Mouse (Mus musculus) kidney, embryonic 16.5 days (tissue): ENCODE measurements around the gene Eng. TPM values are rescaled to one million over a fixed set of nuclear protein-coding genes. Genes with fewer than 3 reads are reported as not detected.

Experiments
- ATAC-seq: fragments of 200-750 bp; cut with Nextera tagmentation; 2 replicates; pipeline ENCODE4 v1.8.0; 2017; ENCODE audit warnings: moderate TSS enrichment; ENCODE audit not compliant: low FRiP score, low TSS enrichment
- H3K27ac ChIP-seq: fragments of 300-500 bp; sonication (generic); 2 replicates; pipeline ENCODE4 v1.5.1; 2014; ENCODE audit warnings: low read length
- H3K27me3 ChIP-seq: fragments of 300-500 bp; sonication (generic); 2 replicates; pipeline ENCODE4 v1.6.1; 2014; ENCODE audit warnings: low read length, control low read depth, mixed read lengths; ENCODE audit not compliant: insufficient read depth
- H3K36me3 ChIP-seq: fragments of 300-500 bp; sonication (generic); 2 replicates; pipeline ENCODE4 v1.6.1; 2014; ENCODE audit warnings: low read length, control low read depth, mixed read lengths; ENCODE audit not compliant: insufficient read depth
- H3K4me1 ChIP-seq: fragments of 300-500 bp; sonication (generic); 2 replicates; pipeline ENCODE4 v1.6.1; 2014; ENCODE audit warnings: low read length, control low read depth, mixed read lengths; ENCODE audit not compliant: insufficient read depth
- H3K4me2 ChIP-seq: fragments of 300-500 bp; sonication (generic); replicated peaks from 2 replicates; pipeline ENCODE4 v1.6.1; 2014; ENCODE audit warnings: low read depth, low read length
- H3K4me3 ChIP-seq: fragments of 300-500 bp; sonication (generic); 2 replicates; pipeline ENCODE4 v1.5.1; 2014; ENCODE audit warnings: mild to moderate bottlenecking, low read length
- H3K9ac ChIP-seq: fragments of 300-500 bp; sonication (generic); replicated peaks from 2 replicates; pipeline ENCODE4 v1.6.1; 2014; ENCODE audit warnings: low read length
- H3K9me3 ChIP-seq: fragments of 300-500 bp; sonication (generic); 2 replicates; pipeline ENCODE4 v1.6.1; 2016; ENCODE audit warnings: low read length, control low read depth
- WGBS: fragments of 180-500 bp; shearing (Covaris S2); extraction: QIAGEN DNeasy Blood & Tissue Kit; methylation state at CpG from one replicate; pipeline ENCODE4 v1.1.7; 2014; 5-methylcytosine and 5-hydroxymethylcytosine counted together
- polyA plus RNA-seq: library from polyadenylated mRNA; unstranded; fragments of >200 nt; fragmentation: Nextera tagmentation; extraction: Ambion mirVana; gene quantifications from 2 replicates; pipeline ENCODE4 v1.2.1, GENCODE M21; 2015

The Eng gene
- polyA plus RNA-seq, 1 experiment from 2014 or later: 98.7 TPM

GRCm38 (mm10) chr2:32710425-32710824 lies 64.0 kb downstream of the Eng start:
- Histone ChIP-seq H3K9me3 (no peaks in the 10 kb centered on the region), H3K9ac (no peak overlapping the region), H3K36me3 (peaks cover 54% of the 10 kb centered on the region), H3K27ac (no peak overlapping the region), H3K4me1 (peaks cover 17% of the 10 kb centered on the region), H3K4me3 (no peak overlapping the region), H3K4me2 (no peak overlapping the region), H3K27me3 (no peaks in the 10 kb centered on the region)
- WGBS: 83% methylated on average over 5 of the region's 5 CpGs
- ATAC-seq: no peak

GRCm38 (mm10) chr2:32711301-32712056 lies 65.1 kb downstream of the Eng start:
- Histone ChIP-seq H3K27me3 (no peaks in the 10 kb centered on the region), H3K4me1 (peaks cover 17% of the 10 kb centered on the region), H3K27ac (peak overlapping the region; percentile 97), H3K9me3 (no peaks in the 10 kb centered on the region), H3K4me2 (peak overlapping the region; percentile 71), H3K4me3 (peak overlapping the region; percentile 92), H3K36me3 (peaks cover 44% of the 10 kb centered on the region), H3K9ac (peak overlapping the region; percentile 91)
- 22% methylated on average over 9 of the region's 9 CpGs for WGBS
- ATAC-seq: no peak

DNA sequence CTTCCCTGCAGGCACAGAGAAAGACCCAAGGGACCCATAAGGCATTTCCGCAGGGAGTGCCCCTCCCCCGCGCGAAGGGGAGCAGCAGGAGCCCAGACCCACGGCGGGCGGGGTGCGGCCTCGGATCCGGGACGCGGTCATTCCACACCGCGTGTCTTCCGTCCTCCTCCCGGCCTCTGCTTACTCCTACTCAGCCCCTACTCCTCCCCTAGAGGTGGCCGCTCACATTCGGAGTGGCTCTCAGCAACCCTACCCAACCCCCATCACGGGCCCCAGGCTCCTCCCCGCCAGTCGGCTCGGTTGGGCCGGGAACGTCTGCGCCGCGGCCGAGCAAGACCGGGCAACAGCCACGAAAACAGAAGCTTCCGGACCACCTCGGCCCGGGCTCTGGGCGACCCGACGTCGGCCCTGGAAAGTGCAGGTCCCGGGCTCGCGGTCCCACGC lies 65.7 kb downstream of the Eng start:
- WGBS: under 1% methylated on average over 41 of the region's 41 CpGs

GRCm38 (mm10) chr2:32712586-32712933 lies 66.2 kb downstream of the Eng start:
- H3K4me3 ChIP-seq: peak overlapping the region; percentile 92
- peak overlapping the region; percentile 97 for H3K27ac ChIP-seq
- peaks cover 17% of the 10 kb centered on the region for H3K4me1 ChIP-seq
- no peaks in the 10 kb centered on the region for H3K27me3 ChIP-seq
- peak; percentile 90 for ATAC-seq
- peak overlapping the region; percentile 71 for H3K4me2 ChIP-seq
- H3K9ac ChIP-seq: peak overlapping the region; percentile 91
- H3K36me3 ChIP-seq: peaks cover 34% of the 10 kb centered on the region
- WGBS: 1% methylated on average over 39 of the region's 44 CpGs
- 0 out of 2 replicates have a peak, but pooled peaks cover 2% of the 10 kb centered on the region for H3K9me3 ChIP-seq

More for the DNA sequence above, 65.7 kb downstream of the Eng start:
- H3K4me2 ChIP-seq: peak overlapping the region; percentile 71
- peak overlapping the region; percentile 91 for H3K9ac ChIP-seq
- peak overlapping the region; percentile 92 for H3K4me3 ChIP-seq
- ATAC-seq: peak; percentile 61
- peak overlapping the region; percentile 97 for H3K27ac ChIP-seq
- peaks cover 37% of the 10 kb centered on the region for H3K36me3 ChIP-seq
- H3K4me1 ChIP-seq: peaks cover 17% of the 10 kb centered on the region
- H3K27me3 ChIP-seq: no peaks in the 10 kb centered on the region
- 0 out of 2 replicates have a peak, but pooled peaks cover 2% of the 10 kb centered on the region for H3K9me3 ChIP-seq

DNA sequence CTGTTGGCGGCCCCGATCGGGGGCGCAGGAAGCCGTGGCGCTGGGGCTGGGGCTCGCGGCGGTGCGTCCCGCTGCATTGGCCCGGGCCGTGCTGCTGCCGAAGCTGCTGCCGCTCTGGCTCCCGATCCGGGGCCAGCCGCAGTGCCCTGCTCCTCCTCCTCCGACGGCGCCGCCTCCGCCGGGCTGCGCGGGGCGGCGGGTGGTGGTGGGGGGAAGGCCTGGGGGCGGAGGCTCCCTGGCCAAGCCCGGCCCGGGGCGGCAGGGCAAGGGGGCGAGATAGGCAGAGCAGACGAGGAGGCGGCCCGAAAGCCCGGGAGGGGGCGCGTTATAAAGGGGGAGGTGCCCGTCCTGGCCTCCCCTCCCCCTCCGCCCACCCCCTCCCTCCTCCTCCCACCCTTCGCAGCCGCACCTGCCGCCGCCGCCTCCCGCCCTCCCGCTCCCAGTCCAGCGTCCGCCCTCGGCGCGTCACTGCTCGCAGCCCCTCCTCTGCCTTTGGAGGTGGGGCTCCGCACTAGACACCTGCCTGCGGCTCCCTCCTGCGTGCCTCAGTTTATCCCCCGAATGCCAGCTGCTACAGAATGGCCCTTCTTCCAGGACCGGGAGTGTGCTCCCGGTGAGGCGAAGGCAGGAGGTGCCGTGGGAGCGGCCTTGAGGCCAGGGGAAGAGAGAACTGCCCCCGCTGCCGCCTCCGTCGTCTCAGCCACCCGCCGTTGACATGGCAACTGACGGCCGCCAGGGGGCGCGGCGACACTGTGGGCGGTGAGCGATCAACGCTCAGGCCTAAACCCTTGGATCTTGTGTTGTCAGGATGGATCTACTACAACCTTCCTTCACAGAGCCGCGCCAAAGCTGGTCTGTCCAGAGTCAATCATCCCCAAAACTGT lies 66.8 kb downstream of the Eng start, which contains the start of gene Cdk9:
Cdk9 (minus strand) TSS at position 143 of the 884 bp plus-strand sequence.
- Histone ChIP-seq H3K27ac (peak within 1 kb of the TSS; percentile 97), H3K9ac (peak within 1 kb of the TSS; percentile 91), H3K4me2 (peak within 1 kb of the TSS; percentile 71), H3K4me1 (peaks cover 17% of the 10 kb centered on the region), H3K36me3 (peaks cover 28% of the 10 kb centered on the region), H3K4me3 (peak within 1 kb of the TSS; percentile 92), H3K9me3 (0 out of 2 replicates have a peak, but pooled peaks cover 2% of the 10 kb centered on the region), H3K27me3 (no peaks in the 10 kb centered on the region)
- ATAC-seq: peak; percentile 90
- WGBS: under 1% methylated on average over 41 of the region's 79 CpGs

GRCm38 (mm10) chr2:32714117-32714986 lies 68.0 kb downstream of the Eng start:
- peak overlapping the region; percentile 97; the same call in 1 of the 2 replicates for H3K27ac ChIP-seq
- H3K4me3 ChIP-seq: no peak overlapping the region
- H3K9ac ChIP-seq: peak overlapping the region; percentile 49
- ATAC-seq: no peak
- H3K36me3 ChIP-seq: peaks cover 18% of the 10 kb centered on the region
- peaks cover 17% of the 10 kb centered on the region for H3K4me1 ChIP-seq
- H3K4me2 ChIP-seq: no peak overlapping the region
- 51% methylated on average over 11 of the region's 11 CpGs for WGBS
- H3K9me3 ChIP-seq: 0 out of 2 replicates have a peak, but pooled peaks cover 2% of the 10 kb centered on the region
- H3K27me3 ChIP-seq: no peaks in the 10 kb centered on the region

DNA sequence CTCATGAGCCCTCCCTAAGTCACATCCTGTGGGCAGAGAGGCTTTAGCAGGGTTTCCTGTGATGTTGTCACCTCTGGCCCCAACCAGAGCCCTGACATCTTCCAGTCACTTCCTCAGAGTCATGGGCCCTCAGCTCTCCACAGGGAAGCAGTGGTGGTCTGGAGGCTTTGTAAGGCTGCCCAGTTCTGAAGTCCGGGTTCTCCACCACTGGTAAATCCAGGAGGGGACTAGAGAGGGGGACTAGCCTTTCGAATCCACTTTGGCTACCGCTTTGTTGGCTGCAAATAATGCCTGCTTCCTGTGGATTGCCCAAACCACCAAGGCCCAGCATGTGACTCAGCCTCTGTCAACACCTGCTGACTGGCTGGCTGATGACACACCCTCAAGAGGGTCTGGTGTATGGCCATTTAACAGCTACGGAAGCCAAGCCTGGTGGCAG lies 68.6 kb downstream of the Eng start:
- Histone ChIP-seq H3K9me3 (0 out of 2 replicates have a peak, but pooled peaks cover 2% of the 10 kb centered on the region), H3K9ac (no peak overlapping the region), H3K27me3 (no peaks in the 10 kb centered on the region), H3K4me3 (no peak overlapping the region), H3K4me2 (no peak overlapping the region), H3K27ac (peak overlapping the region; percentile 35; the same call in 1 of the 2 replicates), H3K36me3 (peaks cover 11% of the 10 kb centered on the region), H3K4me1 (peaks cover 17% of the 10 kb centered on the region)
- 67% methylated on average over 4 of the region's 4 CpGs for WGBS
- ATAC-seq: no peak

DNA sequence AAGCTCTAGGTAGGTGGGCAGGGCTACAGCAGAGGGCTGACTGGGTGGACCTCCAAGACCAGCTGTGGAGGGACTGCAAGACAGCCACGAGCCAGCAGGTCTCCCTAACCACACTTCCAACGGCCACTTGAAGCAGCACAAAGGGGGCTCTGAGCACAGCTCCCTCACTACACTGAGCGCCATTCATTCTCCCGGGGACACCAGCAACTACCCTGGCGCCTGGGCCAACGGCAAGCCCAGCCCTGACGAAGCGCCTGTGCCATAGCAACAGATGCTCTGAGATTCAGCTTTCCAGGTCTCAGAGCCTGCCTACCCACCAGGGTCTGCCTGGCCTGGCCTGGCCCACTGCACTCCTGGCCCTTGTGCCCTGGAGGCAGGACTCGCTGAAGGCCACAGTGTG lies 72.4 kb downstream of the Eng start:
- no peak overlapping the region for H3K9ac ChIP-seq
- 66% methylated on average over 9 of the region's 9 CpGs for WGBS

DNA sequence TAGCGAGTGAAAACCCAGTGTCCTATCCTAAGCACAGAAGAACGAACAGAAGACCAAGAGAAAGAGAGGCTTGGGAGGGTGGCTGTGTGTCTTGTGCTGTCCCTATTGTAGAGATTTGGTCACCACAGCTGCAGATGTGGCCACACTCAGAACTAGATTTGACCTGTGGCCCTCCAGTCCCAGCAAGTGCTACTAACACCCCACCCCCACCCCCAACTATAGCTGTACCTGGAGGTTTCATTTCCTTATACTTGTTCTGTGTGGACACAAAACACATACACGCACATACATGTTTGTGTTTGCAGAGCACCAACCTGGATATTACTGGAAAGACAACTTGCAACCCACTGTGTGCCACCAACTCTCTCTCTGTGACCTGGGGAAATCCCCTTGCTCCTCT lies 73.7 kb downstream of the Eng start:
- no peak overlapping the region for H3K4me3 ChIP-seq
- 90% methylated on average over 3 of the region's 3 CpGs for WGBS
- no peaks in the 10 kb centered on the region for H3K27me3 ChIP-seq
- H3K4me2 ChIP-seq: no peak overlapping the region
- ATAC-seq: no peak
- H3K9ac ChIP-seq: no peak overlapping the region
- 0 out of 2 replicates have a peak, but pooled peaks cover 2% of the 10 kb centered on the region for H3K9me3 ChIP-seq
- H3K27ac ChIP-seq: peak overlapping the region; percentile 19; the same call in 1 of the 2 replicates
- no peaks in the 10 kb centered on the region for H3K36me3 ChIP-seq
- H3K4me1 ChIP-seq: peaks cover 16% of the 10 kb centered on the region

More for the DNA sequence above, 72.4 kb downstream of the Eng start:
- 0 out of 2 replicates have a peak, but pooled peaks cover 2% of the 10 kb centered on the region for H3K9me3 ChIP-seq
- no peak overlapping the region for H3K4me3 ChIP-seq
- no peak overlapping the region for H3K27ac ChIP-seq
- H3K27me3 ChIP-seq: no peaks in the 10 kb centered on the region
- no peak for ATAC-seq
- no peak overlapping the region for H3K4me2 ChIP-seq
- H3K4me1 ChIP-seq: peaks cover 18% of the 10 kb centered on the region
- H3K36me3 ChIP-seq: no peaks in the 10 kb centered on the region
